Mouse (Mus musculus): ENCODE measurements around the gene Cwc25.

- TF ChIP-seq POLR2A (IDR thresholded peaks at IDR 0.05; ENCODE audit: low read depth, low read length) (no peak), CTCF (conservative IDR thresholded peaks at IDR 0.05; ENCODE audit: insufficient read depth, insufficient read length, low read depth, low read length) (no peak)
Measured at GRCm38 (mm10) chr11:97803847-97804246, 37.5 kb upstream of the Cwc25 start.
